Mouse (Mus musculus): Measurements from ENCODE around the gene Ccdc22. TPM values are rescaled to one million over a fixed set of nuclear protein-coding genes. Genes with fewer than 3 reads are reported as not detected.

The Ccdc22 gene
- polyA plus RNA-seq, 1 experiment from 2014 or later, result 10.5 TPM

DNA sequence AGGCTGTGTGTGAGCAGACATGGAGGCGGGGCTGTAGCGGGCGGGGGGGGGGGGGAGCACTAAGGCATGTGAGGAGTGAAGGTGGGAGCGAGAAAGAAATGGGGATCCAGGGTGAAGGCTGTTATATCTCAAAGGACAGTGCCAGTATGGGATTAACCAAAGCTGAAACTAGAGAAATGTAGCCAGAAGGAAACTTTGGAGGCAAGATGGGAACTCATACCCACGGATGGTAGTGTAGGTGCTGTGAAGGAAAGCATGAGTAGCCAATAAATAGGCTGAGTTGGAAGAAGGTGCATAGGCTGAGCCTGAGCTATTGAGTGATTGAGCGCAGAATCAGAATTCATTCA lies 30.5 kb downstream of the Ccdc22 start:
- H3K27me3 ChIP-seq (ENCODE audit: insufficient read depth, low read length), result no peaks in the 10 kb centered on the region
- H3K9ac ChIP-seq (replicated peaks), result no peak overlapping the region
- peak overlapping the region; percentile 85 for H3K4me2 ChIP-seq (ENCODE audit: low read depth, low read length)
- peak overlapping the region; percentile 64 for H3K4me3 ChIP-seq (ENCODE audit: low read depth, low read length)
- H3K27ac ChIP-seq (ENCODE audit: low read depth), result peak overlapping the region; percentile 66
- TF ChIP-seq CTCF (IDR thresholded peaks at IDR 0.05; ENCODE audit: low read depth) (no peak), EP300 (IDR thresholded peaks at IDR 0.05; ENCODE audit: low read depth) (no peak)
- ATAC-seq (no peak), DNase-seq (no peak)
- H3K9me3 ChIP-seq (ENCODE audit: low read length), result no peaks in the 10 kb centered on the region
- WGBS (ENCODE audit: insufficient replicate concordance), result 18% methylated on average over 5 of the region's 6 CpGs
- H3K4me1 ChIP-seq (ENCODE audit: insufficient read depth), result peaks cover 16% of the 10 kb centered on the region
- no peaks in the 10 kb centered on the region for H3K36me3 ChIP-seq (replicated peaks; ENCODE audit: insufficient read depth, low read length)

GRCm38 (mm10) chrX:7574087-7574884 lies 31.0 kb downstream of the Ccdc22 start, which contains the start of gene Ppp1r3f:
Gene Ppp1r3f, minus strand, starts transcription at chrX:7574283.
- peak within 1 kb of the TSS; percentile 64 for H3K4me3 ChIP-seq (ENCODE audit: low read depth, low read length)
- TF ChIP-seq EP300 (IDR thresholded peaks at IDR 0.05; ENCODE audit: low read depth), result peak; percentile 9; the same call in 1 of the 2 replicates
- no peak for TF ChIP-seq CTCF (IDR thresholded peaks at IDR 0.05; ENCODE audit: low read depth)
- DNase-seq (peak; percentile 92), ATAC-seq (peak; percentile 98)
- 25% methylated on average over 40 of the region's 65 CpGs for WGBS (ENCODE audit: insufficient replicate concordance)
- H3K27ac ChIP-seq (ENCODE audit: low read depth), result peak within 1 kb of the TSS; percentile 85
- H3K9me3 ChIP-seq (ENCODE audit: low read length), result no peaks in the 10 kb centered on the region
- H3K27me3 ChIP-seq (ENCODE audit: insufficient read depth, low read length), result no peaks in the 10 kb centered on the region
- H3K4me1 ChIP-seq (ENCODE audit: insufficient read depth), result peaks cover 16% of the 10 kb centered on the region
- H3K4me2 ChIP-seq (ENCODE audit: low read depth, low read length), result peak within 1 kb of the TSS; percentile 85
- H3K9ac ChIP-seq (replicated peaks), result peak within 1 kb of the TSS; percentile 75
- H3K36me3 ChIP-seq (replicated peaks; ENCODE audit: insufficient read depth, low read length), result no peaks in the 10 kb centered on the region

DNA sequence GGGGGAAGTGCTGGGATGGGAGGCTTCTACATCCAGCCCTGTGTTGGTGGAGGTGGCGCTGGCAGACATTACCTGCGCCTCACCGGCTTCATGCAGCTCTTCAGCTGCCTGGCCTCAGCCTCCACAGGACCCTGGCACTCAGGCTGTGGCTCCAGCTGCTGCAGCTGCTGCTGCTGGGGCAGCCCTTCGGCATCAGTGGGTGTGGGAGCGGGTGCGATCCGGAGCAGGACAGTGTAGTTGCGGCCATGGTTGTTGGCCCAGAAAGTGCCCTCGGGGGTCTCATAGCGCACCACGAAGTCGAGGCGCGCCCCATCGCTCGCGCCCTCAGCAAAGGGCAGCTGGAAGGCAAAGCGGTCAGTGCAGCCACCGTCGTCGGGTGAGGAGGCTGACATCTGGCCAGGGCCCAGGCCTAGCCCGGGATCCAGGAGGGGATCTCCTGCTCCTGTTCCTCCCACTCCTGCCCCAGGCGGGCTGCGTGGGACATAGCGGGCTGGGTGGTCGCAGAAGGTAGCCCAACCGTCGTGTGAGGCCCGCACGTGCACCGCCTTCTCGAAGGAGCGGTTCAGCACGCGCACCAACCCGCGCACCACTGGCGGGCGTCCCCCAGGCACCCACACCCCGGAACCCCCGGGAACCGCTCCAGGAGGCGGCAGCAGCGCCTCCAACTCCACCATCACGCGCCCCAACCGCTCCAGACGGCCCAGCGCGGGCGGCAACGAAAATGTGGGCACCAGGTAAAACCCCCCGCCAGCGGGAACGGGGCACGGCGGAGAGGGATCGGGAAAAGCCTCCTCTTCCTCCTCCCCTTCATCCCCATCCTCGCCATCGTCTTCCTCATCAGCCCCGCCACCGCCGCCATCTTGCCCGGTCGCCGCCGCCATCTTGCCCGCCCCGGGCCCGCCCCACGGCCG lies 31.9 kb downstream of the Ccdc22 start, which contains the start of gene Foxp3:
Foxp3 (plus strand) TSS at position 469 of the 911 bp plus-strand sequence.
- TF ChIP-seq EP300 (IDR thresholded peaks at IDR 0.05; ENCODE audit: low read depth) (no peak), CTCF (IDR thresholded peaks at IDR 0.05; ENCODE audit: low read depth) (no peak)
- H3K4me3 ChIP-seq (ENCODE audit: low read depth, low read length), result peak within 1 kb of the TSS; percentile 64
- H3K36me3 ChIP-seq (replicated peaks; ENCODE audit: insufficient read depth, low read length), result no peaks in the 10 kb centered on the region
- WGBS (ENCODE audit: insufficient replicate concordance), result 38% methylated on average over 48 of the region's 72 CpGs
- ATAC-seq (peak; percentile 67), DNase-seq (peak; percentile 71)
- peak within 1 kb of the TSS; percentile 75 for H3K9ac ChIP-seq (replicated peaks)
- H3K4me2 ChIP-seq (ENCODE audit: low read depth, low read length), result peak within 1 kb of the TSS; percentile 85
- no peaks in the 10 kb centered on the region for H3K27me3 ChIP-seq (ENCODE audit: insufficient read depth, low read length)
- peaks cover 16% of the 10 kb centered on the region for H3K4me1 ChIP-seq (ENCODE audit: insufficient read depth)
- no peaks in the 10 kb centered on the region for H3K9me3 ChIP-seq (ENCODE audit: low read length)
- H3K27ac ChIP-seq (ENCODE audit: low read depth), result peak within 1 kb of the TSS; percentile 85

DNA sequence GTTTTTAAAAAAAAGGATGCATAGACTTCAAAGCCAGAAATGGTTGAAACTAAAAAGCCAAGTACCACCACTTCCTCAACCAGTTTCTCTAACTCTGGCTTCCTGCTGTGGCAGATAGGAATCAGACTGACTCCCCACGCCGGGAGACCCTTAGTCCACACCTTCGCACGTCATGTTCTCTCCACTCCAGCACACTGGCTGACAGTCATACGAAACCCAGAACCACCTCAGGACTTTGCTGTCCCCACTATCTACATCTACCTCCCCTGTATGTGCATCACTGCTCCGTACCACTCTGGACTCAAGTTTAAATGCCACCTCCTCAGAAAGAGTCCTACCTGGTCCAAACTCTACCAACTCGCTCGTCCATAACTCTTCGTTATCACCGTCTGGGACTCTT lies 32.9 kb downstream of the Ccdc22 start:
- Histone ChIP-seq H3K27me3 (ENCODE audit: insufficient read depth, low read length) (no peaks in the 10 kb centered on the region), H3K4me3 (ENCODE audit: low read depth, low read length) (peak overlapping the region; percentile 64), H3K4me1 (ENCODE audit: insufficient read depth) (peaks cover 16% of the 10 kb centered on the region), H3K4me2 (ENCODE audit: low read depth, low read length) (peak overlapping the region; percentile 85), H3K36me3 (replicated peaks; ENCODE audit: insufficient read depth, low read length) (no peaks in the 10 kb centered on the region), H3K9ac (replicated peaks) (no peak overlapping the region), H3K27ac (ENCODE audit: low read depth) (peak overlapping the region; percentile 85; the same call in 1 of the 2 replicates), H3K9me3 (ENCODE audit: low read length) (no peaks in the 10 kb centered on the region)
- no peak for TF ChIP-seq EP300 (IDR thresholded peaks at IDR 0.05; ENCODE audit: low read depth)
- no peak for TF ChIP-seq CTCF (IDR thresholded peaks at IDR 0.05; ENCODE audit: low read depth)
- DNase-seq, result no peak
- ATAC-seq, result no peak
- 51% methylated on average over 10 of the region's 10 CpGs for WGBS (ENCODE audit: insufficient replicate concordance)

GRCm38 (mm10) chrX:7571565-7572136 lies 33.7 kb downstream of the Ccdc22 start:
- peak overlapping the region; percentile 85; the same call in 1 of the 2 replicates for H3K4me2 ChIP-seq (ENCODE audit: low read depth, low read length)
- TF ChIP-seq CTCF (IDR thresholded peaks at IDR 0.05; ENCODE audit: low read depth) (no peak), EP300 (IDR thresholded peaks at IDR 0.05; ENCODE audit: low read depth) (no peak)
- no peak overlapping the region for H3K4me3 ChIP-seq (ENCODE audit: low read depth, low read length)

More at GRCm38 (mm10) chrX:7571565-7572136, 33.7 kb downstream of the Ccdc22 start:
- no peak overlapping the region for H3K27ac ChIP-seq (ENCODE audit: low read depth)
- H3K36me3 ChIP-seq (replicated peaks; ENCODE audit: insufficient read depth, low read length), result no peaks in the 10 kb centered on the region
- ATAC-seq, result no peak
- no peak overlapping the region for H3K9ac ChIP-seq (replicated peaks)
- no peak for DNase-seq
- H3K9me3 ChIP-seq (ENCODE audit: low read length), result no peaks in the 10 kb centered on the region
- peaks cover 16% of the 10 kb centered on the region for H3K4me1 ChIP-seq (ENCODE audit: insufficient read depth)
- WGBS (ENCODE audit: insufficient replicate concordance), result 69% methylated on average over 9 of the region's 9 CpGs
- H3K27me3 ChIP-seq (ENCODE audit: insufficient read depth, low read length), result no peaks in the 10 kb centered on the region

Data from liver, postnatal 0 days (tissue).